Mouse (Mus musculus): ENCODE measurements around the gene Lcn4.

Lcn4 gene

DNA sequence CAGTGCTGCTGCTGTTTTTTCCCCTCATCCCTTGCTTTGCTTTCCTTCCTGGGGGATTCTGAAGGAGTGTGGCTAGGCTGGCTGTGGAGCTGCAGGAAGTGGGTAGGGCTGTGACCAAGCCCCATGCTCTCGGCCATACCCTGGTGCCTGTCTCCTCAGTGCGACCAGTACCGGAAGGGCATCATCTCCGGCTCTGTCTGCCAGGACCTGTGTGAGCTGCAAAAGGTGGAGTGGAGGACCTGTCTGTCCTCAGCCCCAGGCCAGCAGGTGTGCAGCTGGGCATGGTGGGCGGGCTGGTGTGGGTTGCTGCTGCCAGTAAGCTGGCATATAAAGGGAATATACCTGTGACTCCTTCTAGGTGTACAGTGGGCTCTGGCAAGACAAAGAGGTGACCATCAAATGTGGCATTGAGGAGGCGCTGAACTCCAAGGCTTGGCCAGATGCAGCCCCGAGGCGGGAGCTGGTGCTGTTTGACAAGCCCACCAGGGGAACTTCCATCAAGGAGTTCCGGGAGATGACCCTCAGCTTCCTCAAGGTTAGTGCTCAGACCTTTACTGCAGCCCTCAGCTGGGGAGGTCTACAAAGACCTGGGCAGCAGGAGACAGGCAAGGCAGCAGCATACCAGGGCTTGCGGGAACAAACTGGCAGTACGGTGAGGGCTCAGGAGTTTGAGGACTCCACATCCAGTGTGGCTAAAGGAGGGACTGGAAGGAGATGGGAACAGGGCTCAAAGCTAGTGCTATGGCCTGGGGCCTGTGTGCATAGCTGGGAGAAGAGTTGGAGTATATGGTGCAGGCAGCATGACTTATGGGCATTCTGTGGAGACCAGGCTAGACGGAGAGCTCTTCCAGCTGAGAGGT, 36.2 kb downstream of the Lcn4 start:
- peak; percentile 55 for DNase-seq (ENCODE audit: extremely low spot score)

DNA sequence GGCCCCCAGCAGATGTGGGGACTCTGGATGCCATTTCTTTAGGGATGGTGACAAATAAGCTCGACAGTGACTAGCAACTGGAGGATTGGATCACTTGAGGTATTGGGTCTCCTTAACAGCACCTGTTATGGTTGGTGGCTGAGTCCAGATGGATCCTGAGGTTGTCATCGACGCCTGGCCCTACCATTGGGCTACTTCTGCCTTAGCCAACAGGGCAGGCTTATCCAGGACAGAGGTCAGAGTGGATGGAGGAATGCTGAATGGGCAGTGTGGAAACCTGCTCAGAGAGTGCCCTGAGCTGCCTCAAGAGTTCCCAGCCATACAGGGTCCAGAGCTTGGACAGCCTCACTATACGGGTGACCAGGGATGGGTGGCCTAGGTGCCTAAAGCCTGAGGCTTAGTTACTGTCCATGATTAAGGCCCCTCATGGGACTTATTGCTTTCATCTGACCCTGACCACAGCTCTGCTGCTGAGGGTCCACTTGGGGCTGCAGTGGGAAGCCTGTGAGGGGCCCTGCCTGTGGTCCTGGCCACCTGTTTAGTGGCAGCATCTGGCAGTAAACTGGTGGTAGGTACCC, 37.0 kb downstream of the Lcn4 start:
- DNase-seq (ENCODE audit: extremely low spot score): no peak

DNA sequence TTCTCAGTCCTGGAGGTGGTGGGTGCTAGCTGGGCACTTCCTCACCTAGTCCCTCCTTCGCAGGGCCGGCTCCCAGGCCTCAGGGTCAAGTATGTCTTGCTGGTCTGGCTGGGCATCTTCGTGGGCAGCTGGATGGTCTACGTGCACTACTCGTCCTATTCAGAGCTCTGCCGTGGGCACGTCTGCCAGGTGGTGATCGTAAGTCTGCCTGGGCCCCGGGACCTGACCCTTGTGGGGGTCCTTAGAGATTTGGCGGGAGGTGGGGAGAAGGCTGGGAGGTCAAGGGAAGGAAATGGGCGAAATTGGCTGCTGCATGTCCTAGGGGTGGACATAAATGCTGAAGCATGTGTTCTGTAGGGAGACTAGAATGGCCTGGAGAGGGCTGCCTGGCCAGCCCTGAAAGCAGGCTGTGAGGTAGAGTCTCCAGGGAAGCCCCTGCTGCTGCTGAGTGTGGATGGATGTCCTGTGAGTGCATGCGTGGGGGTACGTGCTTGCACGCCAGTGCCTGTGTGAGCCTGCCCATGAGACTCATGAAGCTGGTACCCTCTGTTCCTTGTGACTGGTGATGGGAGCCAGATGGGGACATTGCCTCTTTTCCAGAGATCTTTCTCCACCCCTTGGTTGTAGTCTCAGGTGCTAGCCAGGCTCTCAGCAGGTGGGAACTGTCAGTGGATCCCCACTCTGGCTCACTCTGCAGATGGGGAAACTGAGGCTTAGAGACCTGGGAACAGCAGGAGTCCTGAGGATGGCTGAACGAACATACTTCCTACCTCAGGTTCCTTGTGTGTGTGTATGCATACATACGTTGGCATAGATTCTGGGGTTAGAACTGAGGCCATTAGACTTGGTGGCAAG, 38.3 kb downstream of the Lcn4 start:
- DNase-seq (ENCODE audit: extremely low spot score): no peak

DNA sequence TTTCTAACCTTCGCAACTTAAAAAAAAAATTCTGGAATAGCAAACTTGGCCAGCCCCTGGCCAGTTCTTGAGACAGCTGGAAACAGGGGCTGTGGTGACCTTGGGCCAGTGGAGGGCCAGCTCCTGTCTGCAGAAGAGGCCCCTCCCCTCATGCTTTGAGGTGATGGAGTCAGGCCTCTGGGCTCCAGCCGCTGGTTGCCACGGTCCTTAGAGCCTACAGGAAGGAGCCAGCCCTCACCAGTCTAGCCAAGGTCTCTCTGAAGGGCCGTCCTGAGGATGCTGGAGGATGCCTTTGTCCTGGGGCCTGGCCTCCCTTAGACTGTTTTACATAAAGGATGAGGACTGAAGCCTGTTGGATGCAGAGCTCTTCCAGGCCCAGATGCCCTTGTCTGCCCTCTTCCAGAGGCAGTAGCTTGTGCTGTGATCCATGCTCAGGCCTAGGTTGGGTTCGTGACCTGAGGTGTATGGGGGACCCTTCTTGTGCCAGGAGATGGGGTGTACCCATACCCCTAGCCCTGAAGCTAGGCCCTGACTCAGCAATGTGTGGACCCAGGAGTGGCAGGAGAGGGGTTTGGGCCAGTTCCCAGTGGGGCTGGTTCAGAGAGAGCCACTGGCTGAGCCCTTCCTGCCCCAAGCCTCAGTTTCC, 42.2 kb downstream of the Lcn4 start:
- peak; percentile 55 for DNase-seq (ENCODE audit: extremely low spot score)

DNA sequence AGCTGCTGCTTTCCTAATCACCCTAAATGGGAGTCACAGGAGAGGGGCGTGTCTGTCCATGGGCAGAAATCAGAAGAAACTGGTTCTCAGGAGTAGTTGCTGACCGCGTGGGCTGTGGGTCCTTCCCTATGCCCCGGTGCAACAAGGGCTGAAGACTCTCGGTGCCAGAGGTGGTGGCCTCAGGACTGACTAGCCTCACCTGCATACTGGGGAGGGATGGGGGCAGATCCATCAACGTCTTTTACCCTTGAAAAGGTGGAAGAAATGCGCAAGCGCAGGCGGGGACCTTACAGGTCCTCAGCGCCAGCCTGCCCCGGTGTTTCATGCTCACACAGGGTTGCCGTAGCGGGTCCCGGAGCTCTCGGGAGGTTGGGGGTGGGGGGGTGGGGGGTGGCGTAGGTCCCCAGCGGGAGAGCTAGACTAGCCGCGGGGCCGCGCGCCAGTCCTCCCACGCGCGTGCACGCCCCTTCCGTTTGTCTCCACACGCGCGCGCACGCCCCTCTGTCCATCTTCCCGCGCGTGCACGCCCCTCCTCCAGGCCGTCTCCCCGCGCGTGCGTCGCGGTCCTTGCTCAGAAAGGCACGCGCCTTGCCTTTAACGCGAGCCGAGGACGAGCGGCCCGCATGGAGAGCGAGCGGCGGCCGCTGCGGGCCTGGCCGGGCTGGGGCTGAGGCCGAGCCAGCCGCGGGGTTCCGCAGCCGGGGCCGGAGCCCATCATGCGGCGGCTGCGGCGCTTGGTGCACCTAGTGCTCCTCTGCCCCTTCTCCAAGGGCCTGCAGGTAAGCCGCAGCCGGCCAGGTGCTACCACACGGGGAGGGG, 43.0 kb downstream of the Lcn4 start, which contains the start of gene Fam69b:
Gene Fam69b, plus strand, starts transcription at position 537 of the 819 bp plus-strand sequence.
- DNase-seq (ENCODE audit: extremely low spot score): peak; percentile 79

DNA sequence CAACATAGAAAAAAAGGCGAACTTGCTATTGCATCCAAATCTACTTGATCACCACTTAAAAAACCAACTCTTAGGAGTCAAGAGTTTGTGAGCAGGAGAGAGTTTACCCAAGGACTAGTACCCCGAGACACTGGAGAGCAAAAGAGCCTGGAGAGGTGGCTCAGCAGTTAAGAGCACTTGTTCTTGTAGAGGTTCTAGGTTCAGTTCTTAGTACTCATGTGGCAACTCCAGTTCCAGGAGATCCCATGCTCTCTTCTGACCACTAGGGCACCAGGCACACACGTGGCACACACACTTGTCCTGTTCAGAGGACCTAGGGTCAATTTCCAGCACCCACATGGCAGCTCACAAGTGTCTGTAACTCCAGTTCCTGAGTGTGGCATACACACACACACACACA, 45.0 kb downstream of the Lcn4 start:
- DNase-seq (ENCODE audit: extremely low spot score): no peak

DNA sequence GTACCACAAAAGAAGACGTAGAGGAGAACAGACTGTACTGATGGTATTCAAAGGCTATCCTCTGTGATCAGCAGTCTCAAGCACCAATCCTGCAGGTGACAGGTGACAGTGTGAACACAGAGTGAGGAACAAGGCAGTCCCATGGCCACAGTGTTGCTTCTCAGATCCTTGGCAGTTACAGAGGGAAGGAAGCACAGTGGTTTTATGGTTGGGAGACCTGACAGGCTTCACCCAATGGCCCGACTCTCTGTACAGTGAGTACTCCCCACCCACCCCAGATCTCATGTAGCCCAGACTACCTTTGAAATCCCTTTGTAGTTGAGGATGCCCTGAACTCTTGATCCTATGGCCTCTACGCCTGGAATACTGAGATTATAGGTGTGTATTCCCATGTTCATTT, 45.7 kb downstream of the Lcn4 start:
- DNase-seq (ENCODE audit: extremely low spot score): no peak

DNA sequence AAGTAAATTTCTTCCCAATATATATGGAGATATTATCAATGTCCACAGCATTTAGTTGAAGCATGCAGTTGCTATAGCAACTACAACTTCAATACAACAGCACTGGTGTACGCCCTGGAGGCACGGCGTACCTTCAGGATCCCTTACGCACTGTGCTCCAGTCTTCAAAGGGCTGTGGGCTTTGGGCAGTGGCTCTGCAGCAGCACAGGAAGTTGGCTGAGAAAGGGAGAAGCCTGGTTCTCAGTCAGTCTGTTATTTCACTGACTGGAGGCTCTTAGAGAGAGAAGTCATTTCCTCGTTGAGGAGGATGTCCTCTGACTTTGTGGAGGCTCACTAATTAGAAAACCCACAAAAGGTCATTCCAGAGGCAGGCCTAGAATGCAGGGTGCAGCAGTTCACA, 48.1 kb downstream of the Lcn4 start:
- DNase-seq (ENCODE audit: extremely low spot score): no peak

DNA sequence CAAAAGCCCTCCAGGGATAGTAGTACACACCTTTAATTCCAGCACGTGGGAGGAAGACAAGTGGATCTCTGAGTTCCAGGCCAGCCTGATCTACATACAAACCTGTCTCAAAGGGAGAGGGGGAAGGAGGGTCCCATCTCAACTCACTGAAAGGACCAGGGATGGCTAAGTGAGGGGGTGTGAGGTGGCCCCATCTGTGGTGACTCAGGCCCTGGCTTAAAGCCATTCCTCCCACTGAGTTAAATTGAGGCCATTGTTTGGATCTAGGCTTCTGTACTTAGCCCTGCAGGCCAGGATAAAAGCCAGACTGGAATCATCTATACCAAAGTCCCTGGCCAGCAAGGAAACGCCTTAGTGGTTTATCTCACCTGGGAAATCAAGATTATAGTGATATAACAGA, 49.8 kb downstream of the Lcn4 start:
- no peak for DNase-seq (ENCODE audit: extremely low spot score)

DNA sequence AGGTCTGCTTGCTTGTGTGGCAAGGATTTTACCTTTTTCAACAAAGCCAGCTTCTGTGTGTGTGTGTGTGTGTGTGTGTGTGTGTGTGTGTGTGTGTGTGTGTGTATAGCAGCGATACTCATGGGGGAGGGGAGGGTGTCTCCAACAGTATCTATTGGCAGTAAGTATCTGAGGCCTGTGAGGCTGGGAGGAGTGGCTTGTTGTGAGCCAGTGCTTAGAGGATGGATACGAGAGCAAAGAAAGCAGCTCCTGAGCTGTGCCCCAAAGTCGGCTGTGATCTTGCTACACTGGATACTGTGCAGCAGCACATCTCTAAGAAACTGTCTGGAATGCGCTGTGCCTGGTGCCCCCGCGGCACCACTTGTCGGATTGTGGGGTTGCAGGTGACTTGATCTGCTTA, 53.2 kb downstream of the Lcn4 start:
- no peak for DNase-seq (ENCODE audit: extremely low spot score)

All from embryo, embryonic 9.5 days (tissue).